Mouse (Mus musculus) heart, embryonic 12.5 days (tissue): ENCODE measurements around the gene Olfr191. TPM values are rescaled to one million over a fixed set of nuclear protein-coding genes. Genes with fewer than 3 reads are reported as not detected.
"Not testable (repeated sequence)": the region's sequence is repeated elsewhere in the genome, so short reads cannot be mapped to it uniquely, and the experiment has no call there.

ENCODE experiments used
- ATAC-seq: fragments of 200-750 bp; cut with Nextera tagmentation; 2 replicates; pipeline ENCODE4 v1.8.0; 2017; ENCODE audit warnings: moderate TSS enrichment, moderate library complexity; ENCODE audit not compliant: insufficient number of reproducible peaks, low FRiP score
- H3K27ac ChIP-seq: fragments of 300-500 bp; sonication (generic); 2 replicates; pipeline ENCODE4 v1.5.1; 2016; ENCODE audit warnings: mild to moderate bottlenecking, moderate library complexity; ENCODE audit not compliant: poor library complexity, severe bottlenecking
- H3K27me3 ChIP-seq: fragments of 300-500 bp; sonication (generic); replicated peaks from 2 replicates; pipeline ENCODE4 v1.6.1; 2016; ENCODE audit warnings: mild to moderate bottlenecking, moderate library complexity
- H3K36me3 ChIP-seq: fragments of 300-500 bp; sonication (generic); 2 replicates; pipeline ENCODE4 v1.6.1; 2016; ENCODE audit warnings: mild to moderate bottlenecking, moderate library complexity
- H3K4me1 ChIP-seq: fragments of 300-500 bp; sonication (generic); replicated peaks from 2 replicates; pipeline ENCODE4 v1.6.1; 2016; ENCODE audit warnings: mild to moderate bottlenecking
- H3K4me2 ChIP-seq: fragments of 300-500 bp; sonication (generic); 2 replicates; pipeline ENCODE4 v1.6.1; 2016; ENCODE audit warnings: mild to moderate bottlenecking, moderate library complexity
- H3K4me3 ChIP-seq: fragments of 300-500 bp; sonication (generic); 2 replicates; pipeline ENCODE4 v1.5.1; 2016; ENCODE audit warnings: mild to moderate bottlenecking
- H3K9ac ChIP-seq: fragments of 300-500 bp; sonication (generic); 2 replicates; pipeline ENCODE4 v1.6.1; 2016; ENCODE audit warnings: mild to moderate bottlenecking, moderate library complexity
- H3K9me3 ChIP-seq: fragments of 300-500 bp; sonication (generic); replicated peaks from 2 replicates; pipeline ENCODE4 v1.6.1; 2016; ENCODE audit warnings: mild to moderate bottlenecking, moderate library complexity
- WGBS: fragments of 180-500 bp; shearing (Covaris S2); methylation state at CpG from one replicate; pipeline ENCODE4 v1.1.7; 2016; 5-methylcytosine and 5-hydroxymethylcytosine counted together
- polyA plus RNA-seq: library from polyadenylated mRNA; unstranded; fragments of >200 nt; fragmentation: Nextera tagmentation; extraction: Ambion mirVana; gene quantifications from 2 replicates; pipeline ENCODE4 v1.2.1, GENCODE M21; 2016

Gene Olfr191
- not detected in 2 replicates for polyA plus RNA-seq

GRCm38 (mm10) chr16:59089722-59090121 is at the start of gene Olfr191:
TSS of gene Olfr191 (minus strand) at chr16:59089822.
- H3K4me2 ChIP-seq, ATAC-seq, H3K27ac ChIP-seq, H3K36me3 ChIP-seq, H3K9ac ChIP-seq, H3K9me3 ChIP-seq, H3K27me3 ChIP-seq, H3K4me1 ChIP-seq, H3K4me3 ChIP-seq: not testable (repeated sequence)
- WGBS: 59% methylated on average over 1 of the region's 1 CpGs

DNA sequence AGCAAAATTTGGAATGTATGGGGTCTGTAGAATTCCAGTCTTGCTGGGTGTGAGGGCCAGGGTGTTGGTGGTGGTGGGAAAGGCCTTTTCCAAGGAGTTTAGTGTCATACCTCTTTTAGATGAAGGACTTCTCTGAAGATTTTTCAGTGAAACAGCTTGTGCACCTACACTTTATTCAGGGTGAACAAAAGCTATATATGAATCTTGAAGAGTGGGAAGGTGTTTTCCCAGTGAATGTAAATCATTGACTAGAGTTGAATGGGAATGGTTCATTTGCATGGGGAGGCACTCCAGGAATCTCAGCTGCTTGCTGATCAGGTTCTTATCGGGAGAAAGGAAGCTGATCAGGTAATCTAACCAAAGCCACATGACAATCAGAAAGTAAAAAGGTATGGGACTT is 41.1 kb upstream of the Olfr191 start:
- H3K27ac ChIP-seq: no peak overlapping the region
- H3K4me2 ChIP-seq: no peak overlapping the region
- no peak overlapping the region for H3K9ac ChIP-seq
- WGBS: 68% methylated on average over 1 of the region's 1 CpGs
- no peaks in the 10 kb centered on the region for H3K4me1 ChIP-seq
- H3K4me3 ChIP-seq: no peak overlapping the region
- no peaks in the 10 kb centered on the region for H3K36me3 ChIP-seq
- no peaks in the 10 kb centered on the region for H3K27me3 ChIP-seq
- no peak for ATAC-seq
- H3K9me3 ChIP-seq: peaks cover 8% of the 10 kb centered on the region

- H3K27me3 ChIP-seq: no peaks in the 10 kb centered on the region
- no peaks in the 10 kb centered on the region for H3K36me3 ChIP-seq
- no peak within 1 kb of the TSS for H3K9ac ChIP-seq
- H3K4me3 ChIP-seq: no peak within 1 kb of the TSS
- no peak within 1 kb of the TSS for H3K4me2 ChIP-seq
- H3K4me1 ChIP-seq: no peaks in the 10 kb centered on the region
- H3K9me3 ChIP-seq: no peaks in the 10 kb centered on the region
- no peak for ATAC-seq
- H3K27ac ChIP-seq: no peak within 1 kb of the TSS
These were observed 31.3 kb upstream of the Olfr191 start, which contains the start of gene Olfr194 for GRCm38 (mm10) chr16:59120969-59121368. TSS of gene Olfr194 (minus strand) at chr16:59121069.

- Histone ChIP-seq H3K9me3 (no peaks in the 10 kb centered on the region), H3K4me2 (no peak within 1 kb of the TSS), H3K36me3 (no peaks in the 10 kb centered on the region), H3K27ac (no peak within 1 kb of the TSS), H3K9ac (no peak within 1 kb of the TSS), H3K27me3 (no peaks in the 10 kb centered on the region), H3K4me3 (no peak within 1 kb of the TSS), H3K4me1 (no peaks in the 10 kb centered on the region)
- WGBS: 83% methylated on average over 1 of the region's 1 CpGs
- no peak for ATAC-seq
These were observed 22.2 kb upstream of the Olfr191 start, which contains the start of gene Olfr193 for GRCm38 (mm10) chr16:59111781-59112180. TSS of gene Olfr193 (minus strand) at chr16:59111881.

GRCm38 (mm10) chr16:59108522-59108921 is 18.9 kb upstream of the Olfr191 start:
- H3K9me3 ChIP-seq, H3K4me1 ChIP-seq, H3K4me3 ChIP-seq, ATAC-seq, H3K9ac ChIP-seq, H3K27ac ChIP-seq, H3K4me2 ChIP-seq, H3K27me3 ChIP-seq, H3K36me3 ChIP-seq: not testable (repeated sequence)
- WGBS: 37% methylated on average over 5 of the region's 5 CpGs

DNA sequence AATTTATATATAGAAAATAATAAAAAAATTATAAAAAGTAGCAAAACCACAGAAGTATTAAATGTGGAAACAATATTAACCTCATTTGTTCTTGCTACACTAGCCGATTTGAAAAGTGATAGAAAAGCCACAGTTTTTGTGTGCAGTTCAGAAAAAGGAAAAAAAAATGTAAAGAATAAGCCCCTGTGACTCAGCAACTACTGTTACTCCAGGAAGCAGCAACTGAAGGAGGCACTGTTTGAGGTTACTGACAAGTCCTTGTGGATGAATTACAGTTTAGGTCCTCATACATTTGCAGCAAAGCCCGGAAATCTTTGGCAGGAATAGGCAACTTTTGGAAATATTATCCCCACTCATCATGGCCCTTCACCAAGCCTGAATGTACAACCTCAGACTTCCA is 15.7 kb upstream of the Olfr191 start:
- H3K9ac ChIP-seq: no peak overlapping the region
- 59% methylated on average over 2 of the region's 2 CpGs for WGBS
- H3K27me3 ChIP-seq: no peaks in the 10 kb centered on the region
- no peaks in the 10 kb centered on the region for H3K36me3 ChIP-seq
- H3K9me3 ChIP-seq: no peaks in the 10 kb centered on the region
- H3K4me2 ChIP-seq: no peak overlapping the region
- no peak for ATAC-seq
- no peak overlapping the region for H3K27ac ChIP-seq
- no peaks in the 10 kb centered on the region for H3K4me1 ChIP-seq
- no peak overlapping the region for H3K4me3 ChIP-seq

- H3K4me3 ChIP-seq, H3K27ac ChIP-seq, ATAC-seq, H3K27me3 ChIP-seq, H3K4me1 ChIP-seq, H3K4me2 ChIP-seq, H3K36me3 ChIP-seq, H3K9me3 ChIP-seq, H3K9ac ChIP-seq: not testable (repeated sequence)
- WGBS: 70% methylated on average over 2 of the region's 2 CpGs
These were observed 8.5 kb downstream of the Olfr191 start for GRCm38 (mm10) chr16:59081113-59081512.

DNA sequence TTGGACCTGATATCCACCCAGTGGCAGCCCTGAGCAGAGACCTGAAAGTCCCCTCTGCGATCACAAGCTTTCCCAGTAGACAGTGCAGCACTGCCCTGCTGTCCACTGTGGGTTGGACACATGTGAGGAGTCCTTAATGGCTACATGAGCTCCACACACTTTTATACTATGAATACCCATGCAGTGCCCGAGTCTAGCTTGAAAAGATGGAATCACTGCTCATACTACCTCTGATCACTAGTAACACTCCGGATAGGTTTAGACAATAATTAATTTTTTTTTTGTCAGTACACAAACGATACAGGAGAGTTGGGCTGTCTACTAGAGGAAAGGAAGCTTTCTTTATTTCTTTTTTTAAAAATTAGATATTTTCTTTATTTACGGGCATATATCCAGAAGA is 11.7 kb downstream of the Olfr191 start, which contains the start of gene Olfr190:
Olfr190 (minus strand) TSS at position 101 of the 400 bp plus-strand sequence.
- ATAC-seq: no peak
- H3K9me3 ChIP-seq: no peaks in the 10 kb centered on the region
- no peaks in the 10 kb centered on the region for H3K4me1 ChIP-seq
- H3K9ac ChIP-seq: no peak within 1 kb of the TSS
- no peak within 1 kb of the TSS for H3K4me3 ChIP-seq
- no peak within 1 kb of the TSS for H3K4me2 ChIP-seq
- H3K27me3 ChIP-seq: no peaks in the 10 kb centered on the region
- H3K36me3 ChIP-seq: no peaks in the 10 kb centered on the region
- no peak within 1 kb of the TSS for H3K27ac ChIP-seq
- 81% methylated on average over 5 of the region's 5 CpGs for WGBS

GRCm38 (mm10) chr16:59073520-59073919 is 16.1 kb downstream of the Olfr191 start:
- H3K9me3 ChIP-seq: no peaks in the 10 kb centered on the region
- H3K4me3 ChIP-seq: no peak overlapping the region
- no peaks in the 10 kb centered on the region for H3K4me1 ChIP-seq
- no peaks in the 10 kb centered on the region for H3K36me3 ChIP-seq
- no peak for ATAC-seq
- WGBS: 83% methylated on average over 1 of the region's 1 CpGs
- H3K27me3 ChIP-seq: no peaks in the 10 kb centered on the region
- H3K9ac ChIP-seq: no peak overlapping the region
- H3K27ac ChIP-seq: no peak overlapping the region
- H3K4me2 ChIP-seq: no peak overlapping the region

GRCm38 (mm10) chr16:59071755-59072154 is 17.9 kb downstream of the Olfr191 start:
- no peaks in the 10 kb centered on the region for H3K9me3 ChIP-seq
- H3K27me3 ChIP-seq: no peaks in the 10 kb centered on the region
- H3K27ac ChIP-seq: no peak overlapping the region
- no peaks in the 10 kb centered on the region for H3K4me1 ChIP-seq
- no peak overlapping the region for H3K4me2 ChIP-seq
- H3K36me3 ChIP-seq: no peaks in the 10 kb centered on the region
- H3K9ac ChIP-seq: no peak overlapping the region
- ATAC-seq: no peak
- H3K4me3 ChIP-seq: no peak overlapping the region

DNA sequence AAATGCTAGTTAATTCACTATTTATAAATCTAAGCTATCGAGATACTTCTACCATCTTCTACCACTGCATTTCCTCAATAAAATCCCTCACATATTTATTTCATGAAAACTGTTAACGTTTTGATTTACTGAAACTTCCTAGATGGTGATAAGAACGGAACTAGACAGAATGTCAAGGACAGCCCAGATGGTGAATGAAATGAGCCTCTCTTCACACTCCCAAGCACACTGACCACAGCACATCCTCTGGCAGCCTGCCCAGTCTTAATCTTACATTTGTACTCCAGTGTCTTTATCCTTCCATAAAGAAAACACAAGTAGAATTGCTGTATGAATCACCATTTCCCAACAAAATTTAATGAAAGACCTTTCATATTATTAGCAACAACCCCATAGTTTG is 27.2 kb downstream of the Olfr191 start:
- not testable (repeated sequence) for H3K36me3 ChIP-seq, H3K4me1 ChIP-seq, ATAC-seq, H3K9me3 ChIP-seq, H3K27ac ChIP-seq, H3K4me2 ChIP-seq, H3K4me3 ChIP-seq, H3K27me3 ChIP-seq, H3K9ac ChIP-seq
- 39% methylated on average over 3 of the region's 3 CpGs for WGBS

DNA sequence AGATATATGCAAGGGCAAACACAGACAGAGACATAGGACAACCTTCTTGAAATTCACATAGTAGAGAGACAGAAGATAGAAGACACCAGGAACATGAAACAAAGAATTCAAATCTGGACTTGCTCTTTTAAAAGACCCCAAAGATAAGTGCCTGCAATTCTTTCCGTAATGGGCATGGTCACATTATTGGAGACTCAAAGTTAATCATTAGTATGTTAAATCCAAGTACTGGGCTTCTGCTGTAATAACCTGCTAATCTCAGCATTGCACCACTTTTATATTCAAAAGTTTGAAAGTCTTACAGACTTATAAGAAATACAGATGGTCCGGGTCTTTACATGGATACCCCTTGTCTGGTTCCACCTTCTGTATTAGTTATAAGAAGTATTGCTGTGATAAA is 40.3 kb downstream of the Olfr191 start:
- WGBS: 87% methylated on average over 2 of the region's 2 CpGs
- not testable (repeated sequence) for H3K4me1 ChIP-seq, H3K4me3 ChIP-seq, H3K27me3 ChIP-seq, ATAC-seq, H3K9ac ChIP-seq, H3K36me3 ChIP-seq, H3K9me3 ChIP-seq, H3K4me2 ChIP-seq, H3K27ac ChIP-seq
